Mouse (Mus musculus) hindbrain, embryonic 13.5 days (tissue): ENCODE data around the gene Zfp385a. TPM values are rescaled to one million over a fixed set of nuclear protein-coding genes. Genes with fewer than 3 reads are reported as not detected.
A peak's percentile ranks its signal among the peaks of the same experiment; 100 is the strongest.

Experiments
- ATAC-seq: fragments of 200-750 bp; cut with Nextera tagmentation; 2 replicates; pipeline ENCODE4 v1.8.0; 2017; ENCODE audit warnings: moderate TSS enrichment; ENCODE audit not compliant: low FRiP score
- H3K27ac ChIP-seq: fragments of 300-500 bp; sonication (generic); 2 replicates; pipeline ENCODE4 v1.5.1; 2015; ENCODE audit warnings: inconsistent platforms, mild to moderate bottlenecking, moderate library complexity
- H3K27me3 ChIP-seq: fragments of 300-500 bp; sonication (generic); 2 replicates; pipeline ENCODE4 v1.6.1; 2015; ENCODE audit warnings: mild to moderate bottlenecking, inconsistent platforms
- H3K36me3 ChIP-seq: fragments of 300-500 bp; sonication (generic); 2 replicates; pipeline ENCODE4 v1.6.1; 2015; ENCODE audit warnings: mild to moderate bottlenecking, inconsistent platforms
- H3K4me1 ChIP-seq: fragments of 300-500 bp; sonication (generic); replicated peaks from 2 replicates; pipeline ENCODE4 v1.6.1; 2015; ENCODE audit warnings: inconsistent platforms
- H3K4me2 ChIP-seq: fragments of 300-500 bp; sonication (generic); 2 replicates; pipeline ENCODE4 v1.6.1; 2015; ENCODE audit warnings: inconsistent platforms, mild to moderate bottlenecking, moderate library complexity
- H3K4me3 ChIP-seq: fragments of 300-500 bp; sonication (generic); 2 replicates; pipeline ENCODE4 v1.5.1; 2015; ENCODE audit warnings: mild to moderate bottlenecking, inconsistent platforms
- H3K9ac ChIP-seq: fragments of 300-500 bp; sonication (generic); 2 replicates; pipeline ENCODE4 v1.6.1; 2015; ENCODE audit warnings: mild to moderate bottlenecking, inconsistent platforms
- H3K9me3 ChIP-seq: fragments of 300-500 bp; sonication (generic); 2 replicates; pipeline ENCODE4 v1.6.1; 2016; ENCODE audit warnings: inconsistent platforms
- WGBS: fragments of 180-500 bp; shearing (Covaris S2); methylation state at CpG from one replicate; pipeline ENCODE4 v1.1.7; 2015; 5-methylcytosine and 5-hydroxymethylcytosine counted together
- polyA plus RNA-seq: library from polyadenylated mRNA; unstranded; fragments of >200 nt; fragmentation: Nextera tagmentation; extraction: Ambion mirVana; gene quantifications from 2 replicates; pipeline ENCODE4 v1.2.1, GENCODE M21; 2015

Zfp385a gene
- polyA plus RNA-seq, 1 experiment from 2014 or later, result 18.6 TPM

DNA sequence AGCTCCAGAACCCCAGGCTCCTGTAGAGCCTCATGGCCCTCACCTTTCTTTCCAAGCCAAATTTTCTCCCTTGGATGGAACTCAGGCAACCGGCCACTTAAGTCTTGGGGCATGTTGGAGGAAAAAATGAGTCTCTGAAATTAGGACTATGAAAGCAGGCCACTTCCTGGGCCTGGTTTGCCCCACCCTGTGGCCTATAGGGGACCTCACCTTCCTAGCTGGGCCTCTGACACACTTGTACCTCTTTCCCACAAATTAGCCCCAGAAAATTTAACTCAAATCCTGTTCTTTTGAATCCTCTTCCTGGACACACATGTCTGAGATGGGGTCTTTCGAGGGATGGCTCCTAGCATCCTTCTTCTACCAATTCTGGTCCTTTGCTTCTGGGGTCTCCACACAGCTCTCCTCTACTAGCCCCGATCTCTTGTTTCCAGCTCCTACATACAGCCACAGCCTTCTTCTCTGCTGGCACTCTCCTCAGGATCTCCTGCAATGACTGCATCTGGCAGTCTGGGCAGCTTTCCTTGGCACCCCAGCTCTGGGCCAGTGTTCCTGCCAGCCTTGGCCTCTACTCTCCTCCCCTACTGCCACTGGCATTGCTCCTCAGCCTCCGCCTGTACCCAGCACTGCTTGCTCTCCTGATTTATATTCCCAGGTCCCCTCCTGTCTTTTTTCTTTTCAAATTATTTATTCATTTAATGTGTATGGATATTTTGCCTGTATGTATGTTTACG, 20.1 kb upstream of the Zfp385a start:
- Histone ChIP-seq H3K27ac (no peak overlapping the region), H3K4me3 (no peak overlapping the region), H3K9ac (no peak overlapping the region), H3K4me1 (peaks cover 6% of the 10 kb centered on the region; the same call in 1 of the 2 replicates), H3K9me3 (no peaks in the 10 kb centered on the region), H3K4me2 (no peak overlapping the region), H3K36me3 (no peaks in the 10 kb centered on the region), H3K27me3 (peaks cover 8% of the 10 kb centered on the region)
- ATAC-seq, result no peak
- 93% methylated on average over 5 of the region's 5 CpGs for WGBS

DNA sequence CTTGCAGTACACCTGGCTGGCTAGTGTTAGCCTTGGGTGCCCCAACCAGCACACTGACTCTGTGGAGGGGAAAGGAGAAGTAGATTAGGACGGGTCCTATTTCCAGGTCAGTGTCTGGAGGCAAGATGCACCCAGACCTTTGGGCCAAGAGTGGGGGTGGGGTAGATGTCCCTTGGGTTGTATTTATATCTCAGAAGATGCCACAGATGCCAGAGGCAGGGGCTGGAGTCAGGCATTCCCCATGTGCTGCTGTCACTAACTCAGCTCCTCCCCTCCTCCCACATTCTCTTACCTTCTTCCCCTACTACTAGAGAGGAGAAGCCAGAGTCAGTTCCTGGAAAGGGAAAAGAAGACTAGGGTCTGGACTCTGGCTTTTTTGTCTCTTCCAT, 19.2 kb upstream of the Zfp385a start:
- Histone ChIP-seq H3K4me2 (no peak overlapping the region), H3K4me3 (no peak overlapping the region), H3K36me3 (no peaks in the 10 kb centered on the region), H3K4me1 (peaks cover 6% of the 10 kb centered on the region; the same call in 1 of the 2 replicates), H3K27ac (no peak overlapping the region), H3K27me3 (no peaks in the 10 kb centered on the region), H3K9ac (no peak overlapping the region), H3K9me3 (no peaks in the 10 kb centered on the region)
- WGBS, result 77% methylated on average over 1 of the region's 1 CpGs
- no peak for ATAC-seq

- no peak overlapping the region for H3K4me2 ChIP-seq
- no peak overlapping the region for H3K27ac ChIP-seq
- no peaks in the 10 kb centered on the region for H3K27me3 ChIP-seq
- WGBS, result 46% methylated on average over 4 of the region's 4 CpGs
- peaks cover 6% of the 10 kb centered on the region; the same call in 1 of the 2 replicates for H3K4me1 ChIP-seq
- no peaks in the 10 kb centered on the region for H3K9me3 ChIP-seq
- no peak for ATAC-seq
- H3K36me3 ChIP-seq, result no peaks in the 10 kb centered on the region
- no peak overlapping the region for H3K9ac ChIP-seq
- H3K4me3 ChIP-seq, result no peak overlapping the region
These were observed 18.6 kb upstream of the Zfp385a start for GRCm38 (mm10) chr15:103358278-103359121.

GRCm38 (mm10) chr15:103357817-103358216, 17.9 kb upstream of the Zfp385a start:
- Histone ChIP-seq H3K4me1 (peaks cover 6% of the 10 kb centered on the region; the same call in 1 of the 2 replicates), H3K27me3 (no peaks in the 10 kb centered on the region), H3K9ac (no peak overlapping the region), H3K27ac (no peak overlapping the region), H3K9me3 (no peaks in the 10 kb centered on the region), H3K4me3 (no peak overlapping the region), H3K36me3 (no peaks in the 10 kb centered on the region), H3K4me2 (no peak overlapping the region)
- ATAC-seq, result no peak
- WGBS, result 86% methylated on average over 4 of the region's 4 CpGs

GRCm38 (mm10) chr15:103356130-103356529, 16.2 kb upstream of the Zfp385a start:
- WGBS, result 80% methylated on average over 4 of the region's 4 CpGs
- Histone ChIP-seq H3K36me3 (no peaks in the 10 kb centered on the region), H3K27ac (no peak overlapping the region), H3K27me3 (no peaks in the 10 kb centered on the region), H3K4me3 (no peak overlapping the region), H3K4me2 (no peak overlapping the region), H3K9me3 (no peaks in the 10 kb centered on the region), H3K9ac (no peak overlapping the region), H3K4me1 (peaks cover 6% of the 10 kb centered on the region; the same call in 1 of the 2 replicates)
- ATAC-seq, result no peak

- H3K27ac ChIP-seq, result no peak overlapping the region
- no peaks in the 10 kb centered on the region for H3K9me3 ChIP-seq
- H3K4me2 ChIP-seq, result no peak overlapping the region
- H3K9ac ChIP-seq, result no peak overlapping the region
- no peaks in the 10 kb centered on the region for H3K36me3 ChIP-seq
- no peak for ATAC-seq
- H3K4me3 ChIP-seq, result no peak overlapping the region
- peaks cover 6% of the 10 kb centered on the region; the same call in 1 of the 2 replicates for H3K4me1 ChIP-seq
- WGBS, result 86% methylated on average over 4 of the region's 4 CpGs
- H3K27me3 ChIP-seq, result no peaks in the 10 kb centered on the region
These were observed 15.5 kb upstream of the Zfp385a start for GRCm38 (mm10) chr15:103355420-103355819.

DNA sequence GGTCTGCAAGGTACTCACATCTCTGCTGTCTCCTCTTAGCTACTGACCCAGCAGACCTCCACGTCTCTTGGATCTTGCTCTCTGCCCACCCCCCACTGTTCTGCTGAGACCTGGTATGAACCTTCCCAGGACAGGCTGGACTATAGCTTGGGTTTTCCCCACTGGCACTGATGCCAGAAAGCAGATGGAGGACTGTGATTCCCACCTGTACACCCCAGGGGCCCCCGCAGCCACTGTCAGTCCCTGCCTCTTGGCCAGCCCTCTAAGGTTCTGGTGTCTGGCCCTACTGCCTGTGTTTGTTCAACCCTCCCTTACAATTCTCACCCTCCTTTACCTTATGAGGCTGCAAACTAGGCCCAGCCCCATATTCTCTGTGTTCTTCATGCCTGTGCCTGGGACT, 14.8 kb upstream of the Zfp385a start:
- H3K4me1 ChIP-seq, result peaks cover 6% of the 10 kb centered on the region; the same call in 1 of the 2 replicates
- no peaks in the 10 kb centered on the region for H3K9me3 ChIP-seq
- 93% methylated on average over 2 of the region's 2 CpGs for WGBS
- H3K27ac ChIP-seq, result no peak overlapping the region
- no peaks in the 10 kb centered on the region for H3K27me3 ChIP-seq
- no peak overlapping the region for H3K9ac ChIP-seq
- no peak overlapping the region for H3K4me2 ChIP-seq
- no peak for ATAC-seq
- no peak overlapping the region for H3K4me3 ChIP-seq
- no peaks in the 10 kb centered on the region for H3K36me3 ChIP-seq

DNA sequence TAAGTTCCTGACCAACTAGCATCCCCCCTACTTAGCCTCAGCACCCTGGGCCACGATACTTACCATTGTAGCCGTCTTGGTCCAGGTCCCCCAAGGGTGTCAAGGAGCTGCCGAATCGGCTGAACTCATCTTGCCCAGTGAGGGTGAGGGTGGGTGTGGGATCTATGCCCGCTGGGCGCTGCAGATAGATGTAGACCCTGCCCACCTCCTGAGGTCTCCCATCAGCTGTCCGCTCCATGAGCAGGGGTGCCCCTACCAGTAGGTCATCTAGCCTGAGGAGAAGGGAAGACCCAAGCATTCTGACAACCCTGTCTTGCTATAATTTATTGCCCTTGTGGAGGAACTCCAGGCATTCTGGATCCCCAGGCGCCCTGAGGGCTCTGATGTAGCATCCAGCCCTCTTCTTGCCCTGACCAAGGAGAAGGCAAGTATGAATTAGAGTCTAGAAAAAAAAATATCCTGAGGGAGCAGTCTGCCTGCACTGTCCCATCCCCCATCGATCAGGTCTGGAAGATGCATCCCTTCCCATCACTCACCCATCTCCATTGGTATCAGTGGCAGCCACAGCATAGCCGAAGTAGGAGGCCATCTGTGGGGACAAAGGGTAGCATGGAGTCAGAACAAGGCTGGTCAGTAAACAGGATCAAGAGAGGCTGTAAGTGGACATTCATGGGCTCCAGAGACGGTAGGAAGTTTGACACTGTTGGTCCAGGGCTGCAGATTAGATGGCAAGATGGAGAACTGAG, 13.8 kb upstream of the Zfp385a start:
- H3K9me3 ChIP-seq, result no peaks in the 10 kb centered on the region

GRCm38 (mm10) chr15:103352856-103353255, 13.0 kb upstream of the Zfp385a start:
- Histone ChIP-seq H3K9ac (no peak overlapping the region), H3K36me3 (no peaks in the 10 kb centered on the region), H3K4me1 (no peaks in the 10 kb centered on the region), H3K4me2 (no peak overlapping the region), H3K27me3 (no peaks in the 10 kb centered on the region), H3K9me3 (no peaks in the 10 kb centered on the region), H3K4me3 (no peak overlapping the region), H3K27ac (no peak overlapping the region)
- 56% methylated on average over 4 of the region's 4 CpGs for WGBS
- ATAC-seq, result 0 out of 2 replicates have a peak, but pooled peaks have one; percentile 32

More for the DNA sequence above, 13.8 kb upstream of the Zfp385a start:
- Histone ChIP-seq H3K4me2 (no peak overlapping the region), H3K9ac (no peak overlapping the region), H3K4me1 (0 out of 2 replicates have a peak, but pooled peaks cover 2% of the 10 kb centered on the region), H3K4me3 (no peak overlapping the region), H3K27ac (no peak overlapping the region), H3K27me3 (no peaks in the 10 kb centered on the region), H3K36me3 (no peaks in the 10 kb centered on the region)
- 90% methylated on average over 11 of the region's 11 CpGs for WGBS
- no peak for ATAC-seq

GRCm38 (mm10) chr15:103347275-103347684, 7.4 kb upstream of the Zfp385a start:
- no peak for ATAC-seq
- WGBS, result 4% methylated on average over 2 of the region's 2 CpGs
- no peak overlapping the region for H3K4me3 ChIP-seq
- H3K36me3 ChIP-seq, result no peaks in the 10 kb centered on the region
- no peaks in the 10 kb centered on the region for H3K9me3 ChIP-seq
- H3K27ac ChIP-seq, result no peak overlapping the region
- H3K4me1 ChIP-seq, result no peaks in the 10 kb centered on the region
- H3K4me2 ChIP-seq, result no peak overlapping the region
- H3K9ac ChIP-seq, result no peak overlapping the region
- H3K27me3 ChIP-seq, result no peaks in the 10 kb centered on the region

DNA sequence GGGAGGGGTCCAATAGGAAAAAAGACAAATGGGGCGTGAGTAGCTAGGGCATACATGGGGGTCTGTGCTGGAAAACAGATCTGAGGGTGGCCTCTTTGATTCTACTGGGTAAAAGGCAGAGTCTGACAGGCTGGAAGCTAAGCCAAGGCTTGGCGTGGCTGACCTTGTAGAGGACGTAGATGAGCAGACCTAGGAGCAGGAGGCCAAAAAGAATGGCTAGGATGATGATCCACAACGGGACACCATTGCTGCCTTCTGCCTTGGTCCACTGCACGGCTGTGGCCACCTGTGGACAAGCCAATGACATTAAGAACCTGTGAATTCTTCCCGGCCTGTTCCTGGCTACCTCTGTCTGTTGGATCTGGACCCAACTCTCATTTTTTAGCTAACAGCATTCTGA, 5.9 kb upstream of the Zfp385a start:
- H3K27ac ChIP-seq, result no peak overlapping the region
- WGBS, result 92% methylated on average over 6 of the region's 6 CpGs
- H3K4me2 ChIP-seq, result no peak overlapping the region
- no peak for ATAC-seq
- no peak overlapping the region for H3K9ac ChIP-seq
- H3K4me1 ChIP-seq, result peaks cover 13% of the 10 kb centered on the region
- no peaks in the 10 kb centered on the region for H3K9me3 ChIP-seq
- H3K36me3 ChIP-seq, result no peaks in the 10 kb centered on the region
- H3K27me3 ChIP-seq, result peaks cover 14% of the 10 kb centered on the region
- no peak overlapping the region for H3K4me3 ChIP-seq

DNA sequence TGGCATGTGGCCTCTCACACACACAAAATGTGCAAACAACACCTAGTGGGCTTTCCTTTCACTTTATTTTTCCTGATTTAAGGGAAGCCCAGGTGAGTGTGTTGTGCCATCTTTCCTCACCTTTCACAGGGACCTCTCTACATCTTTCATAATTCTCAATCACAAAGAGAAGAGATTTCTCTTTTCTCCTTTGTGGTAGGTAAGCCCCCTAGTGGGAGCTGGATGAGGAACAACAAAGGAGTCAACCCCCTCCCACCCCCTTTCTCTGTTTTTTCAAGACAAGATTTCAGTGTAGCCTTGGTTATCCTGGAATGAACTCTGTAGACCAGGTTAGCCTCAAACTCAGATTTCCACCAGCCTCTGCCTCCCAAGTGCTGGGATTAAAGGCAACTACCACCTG, 3.7 kb upstream of the Zfp385a start:
- Histone ChIP-seq H3K9me3 (no peaks in the 10 kb centered on the region), H3K4me1 (peaks cover 33% of the 10 kb centered on the region), H3K9ac (no peak overlapping the region), H3K27ac (no peak overlapping the region), H3K4me3 (no peak overlapping the region), H3K27me3 (peaks cover 31% of the 10 kb centered on the region), H3K36me3 (no peaks in the 10 kb centered on the region), H3K4me2 (no peak overlapping the region)
- no peak for ATAC-seq
